Mouse (Mus musculus): Measurements from ENCODE around the gene Krt19.

DNA sequence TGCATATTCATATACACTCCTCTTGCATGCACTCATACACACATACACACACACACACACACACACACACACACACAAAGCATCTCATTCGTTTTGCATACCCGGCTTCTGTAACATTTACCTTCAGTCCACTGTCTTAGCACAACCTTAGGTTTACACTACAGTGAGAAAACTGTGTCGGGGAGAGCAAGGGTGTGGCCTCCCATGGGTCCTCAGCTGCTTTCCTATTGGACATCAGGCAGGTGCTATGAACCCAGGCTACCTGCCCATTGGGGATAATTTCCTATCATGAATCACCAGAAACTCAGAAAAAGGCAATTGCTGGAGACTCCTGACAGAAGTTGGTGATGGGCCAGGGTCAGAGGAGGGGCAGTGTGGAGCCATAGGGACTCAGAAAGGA is 8.9 kb upstream of the Krt19 start:
- TF ChIP-seq POLR2A (IDR thresholded peaks at IDR 0.05; ENCODE audit: low read depth, low read length) (no peak), CTCF (IDR thresholded peaks at IDR 0.05; ENCODE audit: extremely low read depth, insufficient read length, insufficient replicate concordance, low read depth, low read length) (no peak)
